Mouse (Mus musculus): ENCODE data around the gene Aaed1. TPM values are rescaled to one million over a fixed set of nuclear protein-coding genes. Genes with fewer than 3 reads are reported as not detected.
A peak's percentile ranks its signal among the peaks of the same experiment; 100 is the strongest.

Gene Aaed1
- 13.4 and 13.7 TPM in 2 replicates for polyA plus RNA-seq (2015; fragmentation: Nextera tagmentation; extraction: Ambion mirVana)

DNA sequence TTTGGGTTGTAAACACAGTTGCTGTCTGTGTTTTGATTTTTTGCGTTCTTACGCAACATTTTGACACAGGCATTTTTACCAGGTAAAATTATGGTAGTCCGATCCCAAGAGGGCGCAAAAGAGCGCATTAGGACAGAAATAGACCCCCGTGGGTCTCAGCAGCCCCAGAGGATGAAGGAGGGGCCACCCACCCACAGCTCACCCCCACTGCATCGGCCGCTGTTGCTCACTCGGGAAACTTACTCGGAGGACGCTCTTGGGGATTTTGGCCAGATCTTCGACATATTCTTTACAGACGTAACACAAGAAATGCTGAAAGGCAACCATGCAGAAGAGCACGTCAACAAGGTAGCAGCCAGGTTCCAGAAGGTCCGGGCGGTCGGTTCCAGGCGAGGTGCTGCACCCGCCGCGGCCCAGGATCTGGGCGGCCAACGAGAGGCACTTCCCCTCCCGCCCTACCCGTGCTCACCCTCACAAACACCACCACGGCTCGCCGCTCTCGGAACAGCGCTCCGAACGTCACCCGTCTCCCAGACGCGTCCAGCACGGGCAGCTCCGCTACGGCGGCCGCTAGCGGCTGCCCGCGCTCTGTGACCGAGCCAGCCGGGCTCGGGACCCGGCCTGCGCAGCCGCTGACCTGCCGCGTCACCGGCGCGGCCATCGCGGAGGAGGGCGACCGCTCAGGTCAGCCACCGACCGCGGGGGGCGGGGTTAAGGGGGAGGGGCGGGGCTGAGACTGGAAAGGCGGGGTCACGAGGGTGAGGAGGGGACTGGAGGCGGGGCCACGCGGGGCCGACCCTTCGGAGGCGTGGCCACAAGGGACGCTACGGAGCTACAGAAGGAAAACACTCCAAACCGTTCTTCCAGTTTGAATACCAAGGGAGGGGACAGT, at the start of gene Aaed1:
Gene Aaed1 (minus strand): TSS at position 687 of the 892 bp plus-strand sequence.
- H3K4me1 ChIP-seq (replicated peaks) = peaks cover 12% of the 10 kb centered on the region
- H3K4me2 ChIP-seq = peak within 1 kb of the TSS; percentile 55
- H3K4me3 ChIP-seq = peak within 1 kb of the TSS; percentile 55
- H3K27ac ChIP-seq (replicated peaks) = peak within 1 kb of the TSS; percentile 78
- peak; percentile 94 for ATAC-seq (ENCODE audit: low FRiP score, low read depth)
- H3K27me3 ChIP-seq = no peaks in the 10 kb centered on the region
- under 1% methylated on average over 70 of the region's 74 CpGs for WGBS
- peak within 1 kb of the TSS; percentile 49 for H3K9ac ChIP-seq
- H3K36me3 ChIP-seq = no peaks in the 10 kb centered on the region
- no peaks in the 10 kb centered on the region for H3K9me3 ChIP-seq

DNA sequence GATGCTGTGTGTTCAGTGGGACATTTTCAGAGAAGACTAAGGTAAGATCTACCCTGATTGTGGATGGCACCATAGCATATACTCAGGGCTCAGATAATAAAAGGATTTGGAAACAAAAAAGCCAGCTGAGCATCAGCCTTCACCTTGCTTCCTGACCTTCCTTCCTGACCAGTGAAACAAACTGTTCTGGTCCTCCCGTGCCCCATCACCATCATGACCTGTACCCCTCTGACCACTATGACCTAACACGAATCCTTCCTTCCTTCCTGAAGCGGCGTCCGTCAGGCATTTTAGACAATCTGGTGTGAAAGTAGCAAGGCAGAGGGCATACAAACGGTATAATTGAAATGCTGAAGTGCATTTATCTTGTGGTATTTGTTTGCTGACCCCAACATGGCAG, 49.6 kb upstream of the Aaed1 start:
- H3K36me3 ChIP-seq = peaks cover 43% of the 10 kb centered on the region
- H3K9me3 ChIP-seq = no peaks in the 10 kb centered on the region
- no peak overlapping the region for H3K4me3 ChIP-seq
- H3K4me2 ChIP-seq = no peak overlapping the region
- no peak for ATAC-seq (ENCODE audit: low FRiP score, low read depth)
- WGBS = 90% methylated on average over 6 of the region's 6 CpGs
- H3K4me1 ChIP-seq (replicated peaks) = no peaks in the 10 kb centered on the region
- H3K9ac ChIP-seq = no peak overlapping the region
- no peaks in the 10 kb centered on the region for H3K27me3 ChIP-seq
- H3K27ac ChIP-seq (replicated peaks) = no peak overlapping the region

DNA sequence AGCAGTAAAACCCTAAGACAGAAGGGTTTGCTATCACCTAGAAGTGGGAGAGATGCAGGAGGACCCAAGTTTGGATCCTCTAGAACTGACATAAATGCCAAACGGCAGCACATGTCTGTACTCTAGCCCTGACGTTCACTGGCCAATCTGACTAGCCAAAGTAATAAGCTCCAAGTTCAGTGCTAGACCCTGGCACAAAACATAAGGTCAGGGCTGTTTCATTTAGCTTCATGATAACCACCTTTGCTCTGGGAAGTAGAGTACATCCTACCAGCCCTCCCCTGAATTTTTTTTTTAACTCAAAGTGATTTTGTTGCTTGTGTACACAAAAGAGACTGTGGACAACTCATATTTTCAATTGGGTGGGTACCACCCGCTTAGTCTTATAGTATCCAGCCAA, 48.5 kb upstream of the Aaed1 start:
- Histone ChIP-seq H3K27ac (replicated peaks) (no peak overlapping the region), H3K4me2 (no peak overlapping the region), H3K9me3 (no peaks in the 10 kb centered on the region), H3K4me3 (no peak overlapping the region), H3K9ac (no peak overlapping the region), H3K27me3 (no peaks in the 10 kb centered on the region), H3K4me1 (replicated peaks) (no peaks in the 10 kb centered on the region), H3K36me3 (peaks cover 33% of the 10 kb centered on the region)
- whole genome bisulfite sequencing = 94% methylated on average over 3 of the region's 3 CpGs
- no peak for ATAC-seq (ENCODE audit: low FRiP score, low read depth)

DNA sequence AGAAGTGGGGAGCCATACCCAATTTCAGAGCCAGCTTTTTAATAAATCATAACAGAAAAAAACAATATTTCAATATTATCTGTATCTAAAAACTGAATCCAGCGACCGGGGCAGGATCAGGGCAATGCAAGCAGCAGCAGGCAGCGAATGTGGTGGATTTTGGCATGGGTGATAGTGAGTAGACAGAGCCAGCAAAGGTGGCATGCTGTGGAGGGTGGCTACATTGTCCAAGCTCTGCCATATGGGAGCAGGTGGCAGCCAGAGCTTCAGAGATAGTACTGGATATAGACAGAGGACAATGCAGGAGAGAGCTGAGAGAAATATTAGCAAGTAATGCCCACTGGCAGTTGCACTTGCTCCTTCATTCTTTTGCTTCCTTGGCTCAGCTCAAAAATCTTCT, 47.2 kb upstream of the Aaed1 start:
- Histone ChIP-seq H3K4me2 (no peak overlapping the region), H3K4me3 (no peak overlapping the region), H3K36me3 (peaks cover 20% of the 10 kb centered on the region), H3K27ac (replicated peaks) (no peak overlapping the region), H3K4me1 (replicated peaks) (no peaks in the 10 kb centered on the region), H3K27me3 (no peaks in the 10 kb centered on the region), H3K9ac (no peak overlapping the region), H3K9me3 (no peaks in the 10 kb centered on the region)
- WGBS = 88% methylated on average over 3 of the region's 3 CpGs
- no peak for ATAC-seq (ENCODE audit: low FRiP score, low read depth)

DNA sequence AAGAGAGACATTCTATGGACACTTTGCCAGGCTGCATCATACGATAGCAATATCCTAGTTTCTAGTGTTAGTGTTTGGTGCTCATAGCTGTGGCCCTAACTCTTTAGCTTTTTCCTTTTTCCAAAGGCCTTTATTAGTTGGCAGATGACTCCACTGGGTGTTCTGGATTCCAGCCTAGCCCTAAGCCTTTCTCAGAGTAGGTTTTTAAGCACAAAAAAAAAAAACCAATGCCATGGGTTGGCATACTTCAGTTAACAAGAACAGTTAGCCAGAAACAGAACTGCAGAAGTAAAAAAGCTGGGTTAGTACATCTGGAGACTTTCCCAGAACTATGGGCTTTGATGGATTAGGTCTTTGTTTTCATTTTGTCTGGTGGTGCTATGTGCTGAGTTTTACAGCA, 46.0 kb upstream of the Aaed1 start:
- H3K4me2 ChIP-seq = no peak overlapping the region
- no peak for ATAC-seq (ENCODE audit: low FRiP score, low read depth)
- no peaks in the 10 kb centered on the region for H3K9me3 ChIP-seq
- peaks cover 10% of the 10 kb centered on the region for H3K36me3 ChIP-seq
- WGBS = 89% methylated on average over 1 of the region's 1 CpGs
- no peak overlapping the region for H3K27ac ChIP-seq (replicated peaks)
- no peak overlapping the region for H3K9ac ChIP-seq
- no peak overlapping the region for H3K4me3 ChIP-seq
- H3K27me3 ChIP-seq = no peaks in the 10 kb centered on the region
- H3K4me1 ChIP-seq (replicated peaks) = no peaks in the 10 kb centered on the region

DNA sequence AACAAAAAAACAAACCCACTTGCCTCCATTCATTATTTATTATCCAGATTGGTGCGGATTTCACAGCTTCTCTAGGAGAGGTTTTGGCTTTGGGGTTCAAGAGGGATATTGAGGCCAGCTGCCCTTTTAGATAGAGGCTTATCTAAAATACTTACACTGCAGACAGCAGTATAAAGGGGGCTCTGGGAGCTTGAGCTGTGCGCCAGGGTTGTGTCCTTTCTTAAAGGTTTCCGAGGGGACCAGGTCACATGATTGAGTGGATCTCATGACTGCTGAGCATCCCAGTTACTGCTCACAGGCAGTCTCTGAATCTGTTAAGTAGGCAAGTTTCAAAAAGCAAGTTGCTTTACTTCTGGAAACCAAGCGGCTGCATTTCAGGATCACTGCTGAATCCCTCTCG, 44.9 kb upstream of the Aaed1 start:
- ATAC-seq (ENCODE audit: low FRiP score, low read depth) = no peak
- Histone ChIP-seq H3K36me3 (peaks cover 4% of the 10 kb centered on the region; the same call in 1 of the 2 replicates), H3K9me3 (no peaks in the 10 kb centered on the region), H3K4me2 (no peak overlapping the region), H3K27me3 (no peaks in the 10 kb centered on the region), H3K4me1 (replicated peaks) (no peaks in the 10 kb centered on the region), H3K27ac (replicated peaks) (no peak overlapping the region), H3K9ac (no peak overlapping the region), H3K4me3 (no peak overlapping the region)
- 78% methylated on average over 5 of the region's 5 CpGs for WGBS

GRCm38 (mm10) chr13:64349474-64349873, 37.0 kb upstream of the Aaed1 start:
- no peaks in the 10 kb centered on the region for H3K36me3 ChIP-seq
- no peak for ATAC-seq (ENCODE audit: low FRiP score, low read depth)
- H3K4me2 ChIP-seq = no peak overlapping the region
- H3K4me3 ChIP-seq = no peak overlapping the region
- H3K4me1 ChIP-seq (replicated peaks) = no peaks in the 10 kb centered on the region; the same call in 1 of the 2 replicates
- H3K9me3 ChIP-seq = no peaks in the 10 kb centered on the region
- no peak overlapping the region for H3K9ac ChIP-seq
- H3K27me3 ChIP-seq = no peaks in the 10 kb centered on the region
- WGBS = 92% methylated on average over 2 of the region's 2 CpGs
- H3K27ac ChIP-seq (replicated peaks) = no peak overlapping the region

DNA sequence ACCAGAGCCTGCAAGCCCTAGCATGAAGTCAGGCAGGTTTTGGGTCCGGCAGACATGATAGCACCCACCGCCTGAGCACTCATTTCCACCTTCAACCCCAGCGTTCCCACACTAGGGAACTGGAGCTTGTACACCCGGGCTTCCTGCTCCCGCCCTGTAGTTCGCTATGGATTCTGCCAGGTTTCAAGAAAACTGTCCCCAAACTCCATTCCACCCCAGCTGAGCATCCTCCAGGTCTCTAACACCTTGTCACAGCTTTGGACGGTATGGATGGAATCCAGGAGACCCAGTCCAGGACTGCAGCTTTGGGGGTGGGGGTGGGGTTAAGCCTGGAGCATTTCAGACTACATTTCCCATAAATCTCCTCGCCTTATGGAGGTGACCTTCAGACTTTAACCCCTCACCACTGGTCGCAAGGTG, 31.6 kb upstream of the Aaed1 start:
- 4% methylated on average over 9 of the region's 9 CpGs for WGBS
- peak overlapping the region; percentile 54 for H3K4me3 ChIP-seq
- peaks cover 4% of the 10 kb centered on the region for H3K4me1 ChIP-seq (replicated peaks)
- no peaks in the 10 kb centered on the region for H3K27me3 ChIP-seq
- peak overlapping the region; percentile 59 for H3K9ac ChIP-seq
- no peaks in the 10 kb centered on the region for H3K9me3 ChIP-seq
- H3K4me2 ChIP-seq = peak overlapping the region; percentile 90
- no peaks in the 10 kb centered on the region for H3K36me3 ChIP-seq
- ATAC-seq (ENCODE audit: low FRiP score, low read depth) = peak; percentile 90
- H3K27ac ChIP-seq (replicated peaks) = no peak overlapping the region

DNA sequence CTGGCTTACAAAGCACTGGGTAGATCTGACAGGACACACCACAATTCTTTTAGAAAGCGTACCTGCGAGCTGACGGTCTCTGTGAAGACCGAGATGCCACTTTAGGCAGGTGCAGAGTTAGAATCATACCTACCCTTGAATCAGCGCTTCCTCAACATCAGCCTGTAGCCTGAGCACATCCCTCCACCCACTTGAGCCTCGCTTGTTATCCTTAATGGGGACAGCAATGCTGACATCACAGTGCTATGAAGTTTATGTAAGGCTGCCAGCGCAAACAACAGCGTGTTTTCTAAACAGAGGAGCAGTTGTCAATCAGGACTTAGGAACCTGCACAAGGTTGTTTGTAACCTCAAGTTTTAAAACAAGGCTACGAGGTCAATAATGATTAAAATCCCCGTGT, 31.1 kb upstream of the Aaed1 start:
- Histone ChIP-seq H3K9me3 (no peaks in the 10 kb centered on the region), H3K27me3 (no peaks in the 10 kb centered on the region), H3K9ac (peak overlapping the region; percentile 59), H3K4me2 (peak overlapping the region; percentile 90), H3K27ac (replicated peaks) (no peak overlapping the region), H3K4me3 (peak overlapping the region; percentile 54), H3K4me1 (replicated peaks) (peaks cover 4% of the 10 kb centered on the region), H3K36me3 (no peaks in the 10 kb centered on the region)
- WGBS = 21% methylated on average over 10 of the region's 10 CpGs
- ATAC-seq (ENCODE audit: low FRiP score, low read depth) = peak; percentile 54

DNA sequence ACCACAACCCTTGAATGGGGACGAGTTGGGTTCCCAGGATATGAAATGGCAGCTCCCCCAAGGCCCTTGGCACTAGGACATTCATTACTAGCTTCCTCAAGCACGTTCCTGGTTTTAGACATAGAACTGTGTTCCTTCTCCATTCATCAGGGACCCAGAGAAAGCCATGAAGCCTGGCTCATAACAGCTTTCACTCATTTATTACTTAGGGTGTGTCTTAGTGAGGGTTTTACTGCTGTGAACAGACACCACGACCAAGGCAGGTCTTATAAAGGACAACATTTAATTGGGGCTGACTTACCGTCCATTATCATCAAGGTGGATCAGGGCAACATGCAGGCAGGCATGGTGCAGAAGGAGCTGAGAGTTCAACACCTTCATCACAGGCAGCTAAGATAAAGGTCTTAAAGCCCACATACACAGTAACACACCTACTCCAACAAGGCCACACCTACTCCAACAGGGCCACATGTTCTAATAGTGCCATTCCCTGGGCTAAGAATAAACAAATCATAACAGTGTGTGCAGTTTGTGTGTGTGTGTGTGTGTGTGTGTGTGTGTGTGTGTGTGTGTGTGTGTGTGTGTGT, 23.1 kb upstream of the Aaed1 start:
- Histone ChIP-seq H3K27me3 (no peaks in the 10 kb centered on the region), H3K4me1 (replicated peaks) (no peaks in the 10 kb centered on the region), H3K27ac (replicated peaks) (no peak overlapping the region), H3K9me3 (no peaks in the 10 kb centered on the region), H3K9ac (no peak overlapping the region), H3K4me2 (no peak overlapping the region), H3K36me3 (no peaks in the 10 kb centered on the region), H3K4me3 (no peak overlapping the region)
- 72% methylated on average over 4 of the region's 4 CpGs for WGBS
- ATAC-seq (ENCODE audit: low FRiP score, low read depth) = no peak

DNA sequence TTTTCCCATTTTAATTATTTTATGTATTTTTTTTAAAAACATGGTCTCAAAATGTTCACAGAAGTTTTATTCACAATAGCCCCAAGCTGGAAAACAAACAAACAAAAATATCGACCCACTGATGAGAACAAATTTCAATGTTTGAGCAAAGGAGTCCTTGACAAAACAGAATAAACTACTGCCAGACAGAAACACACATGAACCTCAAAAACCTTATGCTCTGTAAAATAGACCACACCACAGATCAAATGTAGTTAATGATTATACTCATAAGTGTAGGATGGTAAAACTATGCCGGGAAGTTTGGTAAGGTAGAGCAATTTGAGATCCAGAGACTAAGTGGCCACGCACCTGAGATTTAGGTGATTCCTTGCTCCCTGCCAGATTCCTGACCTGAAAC, 20.6 kb upstream of the Aaed1 start:
- H3K27ac ChIP-seq (replicated peaks) = no peak overlapping the region
- no peak overlapping the region for H3K9ac ChIP-seq
- no peaks in the 10 kb centered on the region for H3K27me3 ChIP-seq
- no peak for ATAC-seq (ENCODE audit: low FRiP score, low read depth)
- H3K36me3 ChIP-seq = no peaks in the 10 kb centered on the region
- WGBS = 94% methylated on average over 3 of the region's 3 CpGs
- H3K4me1 ChIP-seq (replicated peaks) = no peaks in the 10 kb centered on the region
- no peak overlapping the region for H3K4me3 ChIP-seq
- no peak overlapping the region for H3K4me2 ChIP-seq
- no peaks in the 10 kb centered on the region for H3K9me3 ChIP-seq

DNA sequence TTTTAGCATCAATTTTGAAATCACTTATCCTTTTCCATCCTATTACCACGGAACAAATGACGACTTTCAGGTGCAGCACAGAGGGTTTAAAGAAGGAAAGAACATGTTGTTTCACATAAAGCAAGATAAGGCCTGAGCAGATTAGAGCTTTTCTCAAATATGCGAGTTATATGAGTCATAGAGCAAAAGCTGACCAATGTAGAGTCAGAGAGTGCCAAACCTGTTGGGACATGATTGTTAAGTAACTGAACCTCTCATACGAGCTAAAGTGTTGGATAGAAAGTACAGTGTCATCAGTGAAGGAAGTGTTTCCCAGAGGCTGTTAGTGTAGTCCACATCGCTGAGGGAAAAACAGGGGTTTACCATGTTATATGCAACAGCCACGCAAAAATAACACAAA, 19.8 kb upstream of the Aaed1 start:
- no peaks in the 10 kb centered on the region for H3K36me3 ChIP-seq
- no peak overlapping the region for H3K27ac ChIP-seq (replicated peaks)
- H3K27me3 ChIP-seq = no peaks in the 10 kb centered on the region
- no peak overlapping the region for H3K4me2 ChIP-seq
- no peaks in the 10 kb centered on the region for H3K9me3 ChIP-seq
- WGBS = 88% methylated on average over 6 of the region's 6 CpGs
- no peak overlapping the region for H3K4me3 ChIP-seq
- no peak overlapping the region for H3K9ac ChIP-seq
- ATAC-seq (ENCODE audit: low FRiP score, low read depth) = no peak
- H3K4me1 ChIP-seq (replicated peaks) = no peaks in the 10 kb centered on the region

Measured in hindbrain, embryonic 15.5 days (tissue).